Mouse (Mus musculus) forebrain, postnatal 0 days (tissue): ENCODE measurements around the gene Fbxo42. TPM values are rescaled to one million over a fixed set of nuclear protein-coding genes. Genes with fewer than 3 reads are reported as not detected.

Experiments used
- ATAC-seq: fragments of 200-750 bp; cut with Nextera tagmentation; 2 replicates; pipeline ENCODE4 v1.8.0; 2017; ENCODE audit warnings: mild to moderate bottlenecking, moderate library complexity
- DNase-seq: peaks from one replicate; pipeline ENCODE4 v3.0.0-alpha.2; 2015
- H3K27ac ChIP-seq: fragments of 300-500 bp; sonication (generic); 2 replicates; pipeline ENCODE4 v1.5.1; 2014; ENCODE audit warnings: low read depth, mild to moderate bottlenecking, antibody characterized with exemption, low read length, moderate library complexity, mixed read lengths
- H3K27me3 ChIP-seq: fragments of 300-500 bp; sonication (generic); 2 replicates; pipeline ENCODE4 v1.6.1; 2014; ENCODE audit warnings: mild to moderate bottlenecking, low read length, mixed read lengths; ENCODE audit not compliant: insufficient read depth
- H3K36me3 ChIP-seq: fragments of 300-500 bp; sonication (generic); 2 replicates; pipeline ENCODE4 v1.6.1; 2014; ENCODE audit warnings: mild to moderate bottlenecking, moderate library complexity; ENCODE audit not compliant: insufficient read depth
- H3K4me1 ChIP-seq: fragments of 300-500 bp; sonication (generic); 2 replicates; pipeline ENCODE4 v1.6.1; 2014; ENCODE audit warnings: antibody characterized with exemption; ENCODE audit not compliant: insufficient read depth
- H3K4me2 ChIP-seq: fragments of 300-500 bp; sonication (generic); 2 replicates; pipeline ENCODE4 v1.6.1; 2014; ENCODE audit warnings: low read depth, mild to moderate bottlenecking, moderate library complexity
- H3K4me3 ChIP-seq: fragments of 300-500 bp; sonication (generic); 2 replicates; pipeline ENCODE4 v1.5.1; 2014; ENCODE audit warnings: low read depth, low read length, mixed read lengths
- H3K9ac ChIP-seq: fragments of 300-500 bp; sonication (generic); 2 replicates; pipeline ENCODE4 v1.6.1; 2014; ENCODE audit warnings: mild to moderate bottlenecking
- H3K9me3 ChIP-seq: fragments of 300-500 bp; sonication (generic); 2 replicates; pipeline ENCODE4 v1.6.1; 2016; ENCODE audit warnings: low read length
- CTCF ChIP-seq: sonication (generic); IDR thresholded peaks from 2 replicates; pipeline ENCODE4 v1.5.1; 2016; ENCODE audit warnings: antibody characterized with exemption, control low read depth, low read depth
- WGBS: fragments of 180-500 bp; shearing (Covaris S2); extraction: QIAGEN DNeasy Blood & Tissue Kit; methylation state at CpG from one replicate; pipeline ENCODE4 v1.1.7; 2014; 5-methylcytosine and 5-hydroxymethylcytosine counted together
- polyA plus RNA-seq: library from polyadenylated mRNA; unstranded; fragments of >200 nt; fragmentation: Nextera tagmentation; extraction: Ambion mirVana; gene quantifications from 2 replicates; pipeline ENCODE4 v1.2.1, GENCODE M21; 2015
- total RNA-seq: library from RNA; depleted of rRNA; stranded (reverse); fragments of >200 nt; gene quantifications from 2 replicates; pipeline ENCODE4 v1.2.3, GENCODE M21; 2014

The Fbxo42 gene
- total and polyA plus RNA-seq, 2 experiments from 2014 or later = 13.1 to 18.0 TPM

GRCm38 (mm10) chr4:141184426-141184825 is 36.7 kb downstream of the Fbxo42 start:
- Histone ChIP-seq H3K4me3 (no peak overlapping the region), H3K9me3 (no peaks in the 10 kb centered on the region), H3K9ac (no peak overlapping the region), H3K27ac (no peak overlapping the region), H3K4me1 (no peaks in the 10 kb centered on the region), H3K4me2 (no peak overlapping the region), H3K36me3 (peaks cover 32% of the 10 kb centered on the region), H3K27me3 (no peaks in the 10 kb centered on the region)
- TF ChIP-seq CTCF = no peak
- WGBS = 90% methylated on average over 4 of the region's 4 CpGs
- no peak for DNase-seq
- no peak for ATAC-seq

DNA sequence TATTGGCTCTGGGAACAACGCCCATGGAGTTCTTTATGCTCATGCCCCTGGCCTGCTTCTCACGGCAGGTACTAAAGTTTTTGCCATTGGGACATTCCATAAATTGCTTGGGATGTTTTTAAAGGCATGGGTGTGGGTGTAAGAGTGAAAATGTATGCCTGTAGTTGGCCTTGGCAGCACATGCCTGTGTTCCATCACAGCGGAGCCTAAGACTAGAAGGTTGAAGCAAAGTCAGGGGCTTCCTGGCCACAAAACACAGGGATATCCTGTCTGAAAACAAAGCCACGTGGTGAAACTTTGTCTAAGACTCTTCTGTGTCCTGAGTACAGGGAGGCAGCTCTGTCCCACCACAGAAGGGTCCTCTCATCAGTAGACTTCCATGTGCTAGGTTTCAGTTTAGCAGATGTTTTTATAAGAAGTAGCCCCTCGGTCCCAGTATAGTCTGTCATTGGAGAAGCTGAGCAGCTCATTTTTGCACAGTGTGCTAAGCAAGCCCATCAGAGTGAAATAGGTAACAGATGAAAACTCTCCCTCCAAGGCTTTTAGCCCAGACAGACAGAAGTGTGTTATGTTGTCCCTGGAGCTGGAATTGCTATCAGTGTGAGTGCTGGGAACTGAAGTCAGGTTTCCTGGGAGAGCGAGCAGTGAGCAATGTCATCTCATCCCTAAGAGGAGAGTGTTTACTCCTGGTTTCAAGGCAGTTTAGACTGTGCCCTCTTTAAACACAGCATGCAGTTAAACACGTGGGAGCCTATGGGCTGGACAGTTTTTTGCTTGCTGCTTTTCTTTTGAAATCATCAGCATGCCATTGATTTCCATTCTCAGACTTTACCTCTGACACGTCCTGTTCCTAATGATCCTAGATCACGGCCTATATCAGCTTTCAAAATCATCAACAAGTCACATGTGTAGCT is 39.5 kb downstream of the Fbxo42 start:
- H3K9ac ChIP-seq = no peak overlapping the region
- H3K4me2 ChIP-seq = no peak overlapping the region
- H3K4me3 ChIP-seq = no peak overlapping the region
- ATAC-seq (no peak), DNase-seq (no peak)
- WGBS = 83% methylated on average over 9 of the region's 9 CpGs
- peaks cover 23% of the 10 kb centered on the region for H3K36me3 ChIP-seq
- H3K27ac ChIP-seq = no peak overlapping the region
- H3K4me1 ChIP-seq = no peaks in the 10 kb centered on the region
- no peaks in the 10 kb centered on the region for H3K27me3 ChIP-seq
- no peak for TF ChIP-seq CTCF
- H3K9me3 ChIP-seq = no peaks in the 10 kb centered on the region

DNA sequence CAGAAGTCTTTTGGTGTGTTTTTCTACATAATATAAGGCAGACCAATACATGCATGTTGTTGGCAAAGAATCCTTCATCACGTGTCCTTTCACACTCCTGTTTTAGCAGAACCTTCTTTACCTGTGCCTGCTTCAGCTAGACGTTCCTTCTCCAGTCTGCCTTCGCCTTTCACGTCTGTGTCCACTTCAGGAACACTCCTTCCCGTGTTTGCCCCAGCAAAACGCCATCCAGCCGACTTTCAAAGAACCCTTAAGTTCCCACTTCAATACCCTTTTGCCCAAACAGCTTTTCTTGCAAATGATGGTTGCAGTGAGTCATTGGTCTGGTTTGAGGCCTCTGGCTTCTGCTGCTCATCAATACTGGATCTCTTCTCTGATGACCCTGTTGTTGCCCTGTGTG is 43.6 kb downstream of the Fbxo42 start:
- Histone ChIP-seq H3K4me3 (no peak overlapping the region), H3K36me3 (peaks cover 22% of the 10 kb centered on the region), H3K9me3 (no peaks in the 10 kb centered on the region), H3K27me3 (no peaks in the 10 kb centered on the region), H3K9ac (no peak overlapping the region), H3K4me1 (no peaks in the 10 kb centered on the region), H3K27ac (no peak overlapping the region), H3K4me2 (no peak overlapping the region)
- DNase-seq = no peak
- TF ChIP-seq CTCF = no peak
- WGBS = 92% methylated on average over 7 of the region's 7 CpGs
- ATAC-seq = no peak

- WGBS = 95% methylated on average over 6 of the region's 6 CpGs
- H3K27ac ChIP-seq = no peak overlapping the region
- H3K27me3 ChIP-seq = no peaks in the 10 kb centered on the region
- H3K4me2 ChIP-seq = no peak overlapping the region
- no peak for DNase-seq
- H3K9ac ChIP-seq = no peak overlapping the region
- no peak overlapping the region for H3K4me3 ChIP-seq
- no peaks in the 10 kb centered on the region for H3K4me1 ChIP-seq
- H3K36me3 ChIP-seq = peaks cover 45% of the 10 kb centered on the region
- no peak for TF ChIP-seq CTCF
- no peak for ATAC-seq
- no peaks in the 10 kb centered on the region for H3K9me3 ChIP-seq
These were observed 46.8 kb downstream of the Fbxo42 start for GRCm38 (mm10) chr4:141194553-141194952.

- WGBS = 97% methylated on average over 13 of the region's 13 CpGs
- ATAC-seq = no peak
- H3K27ac ChIP-seq = no peak overlapping the region
These were observed 49.4 kb downstream of the Fbxo42 start for GRCm38 (mm10) chr4:141196981-141197685.

DNA sequence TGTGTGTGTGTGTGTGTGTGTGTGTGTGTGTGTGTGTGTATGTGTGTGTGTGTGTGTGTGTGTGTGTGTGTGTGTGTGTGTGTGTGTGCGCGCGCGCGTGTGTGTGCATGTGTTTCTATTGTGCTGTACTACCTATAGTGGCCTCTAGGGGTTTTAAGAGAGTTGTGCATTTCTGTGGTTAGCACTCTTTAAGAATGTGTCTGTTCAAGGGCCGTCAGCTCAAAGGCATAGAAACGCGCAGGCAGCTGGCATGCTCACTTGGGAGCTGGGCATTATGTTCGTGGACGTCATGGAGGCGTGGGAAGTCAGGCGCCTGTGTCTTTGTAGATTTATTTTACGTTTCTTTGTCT is 49.9 kb downstream of the Fbxo42 start:
- peaks cover 58% of the 10 kb centered on the region for H3K36me3 ChIP-seq

More at GRCm38 (mm10) chr4:141196981-141197685, 49.4 kb downstream of the Fbxo42 start:
- no peaks in the 10 kb centered on the region for H3K4me1 ChIP-seq
- H3K4me2 ChIP-seq = no peak overlapping the region
- H3K9me3 ChIP-seq = no peaks in the 10 kb centered on the region
- no peaks in the 10 kb centered on the region for H3K27me3 ChIP-seq
- H3K4me3 ChIP-seq = no peak overlapping the region
- TF ChIP-seq CTCF = no peak
- no peak for DNase-seq
- H3K9ac ChIP-seq = no peak overlapping the region
- H3K36me3 ChIP-seq = peaks cover 58% of the 10 kb centered on the region

GRCm38 (mm10) chr4:141200906-141201305 is 53.2 kb downstream of the Fbxo42 start:
- DNase-seq (no peak), ATAC-seq (no peak)
- Histone ChIP-seq H3K4me2 (no peak overlapping the region), H3K36me3 (peaks cover 58% of the 10 kb centered on the region), H3K4me1 (no peaks in the 10 kb centered on the region), H3K9ac (no peak overlapping the region), H3K4me3 (no peak overlapping the region), H3K27me3 (no peaks in the 10 kb centered on the region), H3K9me3 (no peaks in the 10 kb centered on the region), H3K27ac (no peak overlapping the region)
- WGBS = 86% methylated on average over 11 of the region's 11 CpGs
- no peak for TF ChIP-seq CTCF

More for the DNA sequence above, 49.9 kb downstream of the Fbxo42 start:
- WGBS = 88% methylated on average over 13 of the region's 13 CpGs
- TF ChIP-seq CTCF = 0 out of 2 replicates have a peak, but pooled peaks have one; percentile 19
- Histone ChIP-seq H3K27me3 (no peaks in the 10 kb centered on the region), H3K27ac (no peak overlapping the region), H3K9ac (no peak overlapping the region), H3K4me3 (no peak overlapping the region), H3K9me3 (no peaks in the 10 kb centered on the region), H3K4me1 (no peaks in the 10 kb centered on the region), H3K4me2 (no peak overlapping the region)
- no peak for DNase-seq
- ATAC-seq = no peak
